27 mouse cellular contexts compared by ENCODE assay signal in the genomic region with DNA sequence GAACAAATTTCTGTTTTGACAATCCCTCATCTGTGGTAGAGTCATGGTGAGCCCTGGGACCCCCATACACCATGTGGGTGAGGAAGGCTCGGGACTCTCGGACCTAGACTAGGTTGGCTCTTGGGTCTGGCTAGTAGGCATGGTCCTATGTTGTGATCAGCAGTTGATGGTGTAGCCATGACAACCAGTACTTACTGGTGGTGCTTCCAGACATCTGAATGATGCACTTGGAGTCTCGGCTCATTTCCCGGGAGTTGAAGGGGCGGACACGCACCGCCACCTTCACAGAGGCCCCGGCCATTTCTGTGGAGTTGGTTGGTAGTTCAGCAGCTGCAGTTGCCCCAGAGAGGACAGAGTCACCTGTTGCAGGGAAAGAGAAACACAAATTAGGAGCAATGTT. TPM values are rescaled to one million over a fixed set of nuclear protein-coding genes. Genes with fewer than 3 reads are reported as not detected.
"Had no signal": no experiment of that assay in that cellular context is flagged by ENCODE, and none has a peak within 500 bp of the region (broad histone marks: within the 10 kb centered on the region; RNA-seq: fewer than 3 reads in every experiment).

No protein-coding gene starts in this region.

- H3K27ac ChIP-seq: limb, embryonic 12.5 days; limb, embryonic 15.5 days; liver, embryonic 14.5 days; macrophage; midbrain, embryonic 12.5 days; midbrain, embryonic 15.5 days; neural tube, embryonic 12.5 days; neural tube, embryonic 15.5 days; stomach, postnatal 0 days had no signal

- DNase-seq: kidney, adult 9 months; left cerebral cortex, postnatal 4 days; liver, postnatal 0 days; lung, embryonic 14.5 days; right cerebral cortex, adult 18-20 months; right cerebral cortex, postnatal 14 days; right cerebral cortex, postnatal 4 days; thymus, adult 2 months; thymus, postnatal 14 days; thymus, postnatal 4 days had no signal

- H3K4me3 ChIP-seq: limb, embryonic 12.5 days; limb, embryonic 15.5 days; midbrain, embryonic 12.5 days; midbrain, embryonic 15.5 days; neural tube, embryonic 12.5 days; neural tube, embryonic 15.5 days had no signal

- H3K36me3 ChIP-seq: limb, embryonic 12.5 days; limb, embryonic 15.5 days had no signal

- H3K9me3 ChIP-seq: limb, embryonic 12.5 days; limb, embryonic 15.5 days; midbrain, embryonic 12.5 days; midbrain, embryonic 15.5 days; neural tube, embryonic 12.5 days; neural tube, embryonic 15.5 days had no signal

- H3K4me2 ChIP-seq: limb, embryonic 12.5 days; limb, embryonic 15.5 days; liver, embryonic 11.5 days; lung, embryonic 14.5 days; midbrain, embryonic 12.5 days; midbrain, embryonic 15.5 days; neural tube, embryonic 12.5 days; neural tube, embryonic 15.5 days had no signal

- H3K27me3 ChIP-seq: limb, embryonic 12.5 days; limb, embryonic 15.5 days; midbrain, embryonic 12.5 days; midbrain, embryonic 15.5 days; neural tube, embryonic 12.5 days; neural tube, embryonic 15.5 days had no signal

- H3K9ac ChIP-seq: limb, embryonic 12.5 days; limb, embryonic 15.5 days; liver, embryonic 14.5 days; liver, postnatal 0 days; lung, embryonic 14.5 days; midbrain, embryonic 12.5 days; midbrain, embryonic 15.5 days; neural tube, embryonic 12.5 days; neural tube, embryonic 15.5 days had no signal

- ATAC-seq: intestine, embryonic 16.5 days; liver, postnatal 0 days; lung, postnatal 0 days; midbrain, embryonic 15.5 days had no signal

RNA-seq across cellular contexts. Expression of a gene that starts 19.6 kb away (rescaled TPM):
- total RNA-seq: megakaryocyte, adult 5-6 weeks had no signal

RNA-seq across cellular contexts. Expression of a gene that starts 52.9 kb away (rescaled TPM):
- total RNA-seq: layer of hippocampus, postnatal 14 days; left cerebral cortex, adult 8-10 months; left cerebral cortex, postnatal 14 days; left cerebral cortex, postnatal 4 days; megakaryocyte, adult 5-6 weeks had no signal
- polyA plus RNA-seq: limb, embryonic 12.5 days; limb, embryonic 15.5 days; lung, embryonic 14.5 days; macrophage; midbrain, embryonic 12.5 days; midbrain, embryonic 15.5 days; neural tube, embryonic 12.5 days; neural tube, embryonic 15.5 days; stomach, embryonic 14.5 days had no signal
